Mouse (Mus musculus) naive thymus-derived CD4-positive, alpha-beta T cell, adult 2 months (primary cell): ENCODE data around the gene Csf3r.

Experiments used
- DNase-seq: peaks from one replicate; pipeline ENCODE4 v3.0.0-alpha.2; 2011; ENCODE audit warnings: low read depth

Gene Csf3r

GRCm38 (mm10) chr4:126057207-126058133, 33.1 kb downstream of the Csf3r start:
- DNase-seq: peak; percentile 46

DNA sequence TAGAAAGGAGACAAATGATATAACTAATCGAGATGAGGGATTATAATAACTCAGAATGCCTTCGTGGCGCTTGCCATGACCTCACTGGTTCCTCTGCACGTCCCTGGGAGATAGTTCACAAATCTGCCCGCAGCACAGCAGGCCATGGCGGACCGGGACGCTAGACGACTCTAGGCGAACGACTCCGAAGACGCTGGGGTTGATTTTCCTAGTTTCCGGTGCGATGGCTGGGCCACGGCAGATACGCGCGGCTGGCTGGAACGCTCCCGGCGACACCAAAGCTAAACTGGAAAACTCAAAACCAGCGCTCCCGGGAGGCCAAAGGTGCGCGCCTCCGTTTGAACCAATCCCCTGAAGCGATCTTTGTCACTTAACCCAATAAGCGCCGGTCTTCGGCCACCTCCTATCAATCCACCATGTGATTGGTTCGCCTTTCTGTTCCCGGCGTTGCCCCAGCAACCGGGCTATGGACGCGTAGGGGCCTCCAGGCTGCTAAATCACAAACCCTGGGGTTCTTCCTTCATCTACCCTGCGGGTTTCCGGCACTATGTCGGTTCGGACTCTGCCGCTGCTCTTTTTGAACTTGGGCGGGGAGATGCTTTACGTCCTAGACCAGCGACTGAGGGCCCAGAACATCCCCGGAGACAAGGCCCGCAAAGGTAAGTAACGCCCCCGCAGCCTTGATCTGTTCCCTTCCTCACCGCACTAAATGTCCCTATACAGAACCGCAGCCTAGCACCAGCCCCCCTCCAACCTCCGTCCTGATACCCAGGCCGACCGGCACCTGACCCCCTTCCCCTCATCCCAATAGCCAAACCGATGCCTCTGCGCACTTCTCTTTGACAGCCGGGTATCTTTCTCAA, 34.0 kb downstream of the Csf3r start, which contains the start of gene Oscp1:
TSS of gene Oscp1 (plus strand) at position 432 of the 863 bp plus-strand sequence.
- DNase-seq: peak; percentile 92

DNA sequence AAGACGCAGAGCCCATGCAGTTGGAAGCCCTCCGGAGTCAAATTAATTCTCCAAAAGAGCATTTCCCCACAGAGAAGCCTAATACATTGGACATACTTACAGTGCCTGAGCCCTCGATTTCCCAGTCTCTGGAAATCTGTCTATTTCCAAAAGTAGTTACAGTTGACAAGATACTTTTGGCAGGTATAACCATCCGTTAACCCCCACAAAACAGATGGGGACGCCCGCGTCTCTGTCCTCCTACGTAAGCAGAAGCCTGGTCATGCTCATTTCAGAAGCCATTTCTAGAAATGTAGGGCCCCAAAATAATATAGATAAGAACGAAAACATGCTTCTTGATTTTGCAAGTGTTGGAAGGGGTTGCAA, 34.6 kb downstream of the Csf3r start:
- no peak for DNase-seq

DNA sequence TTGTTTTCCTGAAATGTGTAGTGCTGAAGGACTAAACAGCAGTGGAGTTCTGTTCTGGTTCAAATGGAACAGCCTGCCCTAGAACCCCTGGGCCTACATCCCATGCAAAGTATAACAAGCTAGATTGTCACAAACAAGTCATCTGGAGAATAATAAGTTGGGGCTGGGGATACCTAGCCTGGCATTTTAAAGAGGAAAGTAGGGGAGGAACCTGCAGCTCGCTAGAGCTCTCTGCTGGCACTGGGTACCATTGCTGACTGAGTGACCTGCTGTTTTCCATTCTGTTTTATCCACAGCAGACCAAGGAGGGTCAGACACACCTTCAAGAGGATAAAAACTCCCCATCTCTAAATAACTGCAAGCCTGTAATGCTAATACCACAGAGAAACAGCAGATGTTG, 38.5 kb downstream of the Csf3r start:
- no peak for DNase-seq

- no peak for DNase-seq
These were observed 40.9 kb downstream of the Csf3r start for GRCm38 (mm10) chr4:126065241-126065640.

- DNase-seq: no peak
These were observed 43.2 kb downstream of the Csf3r start for GRCm38 (mm10) chr4:126067401-126068077.

DNA sequence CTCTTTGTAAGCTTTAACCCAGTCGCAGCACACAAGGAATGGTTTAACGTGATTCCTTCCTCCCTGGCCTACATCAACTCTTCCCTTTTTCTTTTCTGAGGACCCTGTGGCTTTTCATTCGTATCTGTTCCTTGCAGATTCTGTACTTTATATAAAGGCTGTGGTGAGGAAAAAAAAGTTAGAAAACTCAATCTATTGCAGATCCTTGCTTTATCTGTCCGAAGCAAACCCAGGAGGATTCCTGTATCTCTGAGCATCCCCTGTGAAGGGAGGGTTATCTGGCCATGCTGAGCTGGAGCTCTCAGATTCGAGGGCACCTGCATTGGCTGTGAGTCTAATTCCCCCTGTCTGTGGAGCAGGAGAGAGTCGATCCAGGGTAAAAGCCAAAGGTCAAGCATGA, 44.5 kb downstream of the Csf3r start:
- DNase-seq: no peak

- DNase-seq: no peak
These were observed 53.5 kb downstream of the Csf3r start for GRCm38 (mm10) chr4:126077833-126078232.

- DNase-seq: no peak
These were observed 54.9 kb downstream of the Csf3r start for GRCm38 (mm10) chr4:126079266-126079665.

- DNase-seq: no peak
These were observed 57.3 kb downstream of the Csf3r start for GRCm38 (mm10) chr4:126081601-126082000.

- no peak for DNase-seq
These were observed 58.7 kb downstream of the Csf3r start for GRCm38 (mm10) chr4:126083021-126083420.

- DNase-seq: no peak
These were observed 60.0 kb downstream of the Csf3r start for GRCm38 (mm10) chr4:126084382-126084781.

DNA sequence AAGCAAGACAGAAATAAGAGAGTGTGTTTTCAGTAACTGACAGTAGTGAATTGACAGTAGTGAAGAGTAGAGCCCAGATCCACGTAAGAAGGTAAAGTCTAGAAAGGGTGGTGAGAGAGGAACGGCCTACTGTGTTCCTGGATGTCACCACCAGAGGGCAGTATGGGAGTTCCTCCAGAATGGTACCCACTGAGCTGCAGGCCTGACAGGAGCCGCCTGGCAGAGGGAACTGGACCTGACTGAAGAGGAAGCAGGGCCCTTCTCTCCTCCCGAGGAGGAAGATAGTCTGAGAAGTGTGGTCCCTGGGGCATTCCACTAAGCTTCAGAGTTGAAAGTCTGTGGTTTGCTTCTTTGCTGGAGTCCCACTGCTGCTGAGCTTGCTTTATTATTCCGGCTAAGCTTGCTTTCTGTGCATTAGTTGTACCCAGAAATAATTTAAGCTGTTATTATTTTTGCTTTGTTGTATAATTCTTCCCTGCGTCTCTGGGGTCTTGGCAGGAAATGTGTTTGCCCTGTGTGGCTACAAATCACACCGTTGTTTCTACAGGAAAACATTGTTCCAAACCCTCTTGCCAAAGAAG, 61.7 kb downstream of the Csf3r start:
- peak; percentile 94 for DNase-seq

GRCm38 (mm10) chr4:126090101-126090847, 65.9 kb downstream of the Csf3r start:
- peak; percentile 76 for DNase-seq

DNA sequence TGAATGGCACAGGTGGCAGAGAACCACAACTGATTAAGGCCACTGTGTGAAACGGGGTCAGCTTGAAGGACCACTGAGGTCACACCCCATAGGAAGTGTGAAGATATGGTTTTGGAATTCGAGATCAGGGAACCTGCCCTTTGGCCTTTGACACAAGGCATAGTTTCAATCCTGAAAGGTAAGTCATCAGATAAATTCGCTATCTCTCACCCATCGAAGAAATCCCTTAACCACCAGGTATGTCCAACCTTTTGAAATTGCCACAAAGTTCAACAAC, 66.4 kb downstream of the Csf3r start:
- no peak for DNase-seq

- no peak for DNase-seq
These were observed 67.5 kb downstream of the Csf3r start for GRCm38 (mm10) chr4:126091873-126092272.
